Mouse (Mus musculus): ENCODE measurements at regions not wholly inside any gene's neighbourhood (a gene's known extent, or its start where the extent isn't known, plus 50 kb on each side); places are given as distances from the start of the nearest gene placed in this dataset.
A peak's percentile ranks its signal among the peaks of the same experiment; 100 is the strongest.

DNA sequence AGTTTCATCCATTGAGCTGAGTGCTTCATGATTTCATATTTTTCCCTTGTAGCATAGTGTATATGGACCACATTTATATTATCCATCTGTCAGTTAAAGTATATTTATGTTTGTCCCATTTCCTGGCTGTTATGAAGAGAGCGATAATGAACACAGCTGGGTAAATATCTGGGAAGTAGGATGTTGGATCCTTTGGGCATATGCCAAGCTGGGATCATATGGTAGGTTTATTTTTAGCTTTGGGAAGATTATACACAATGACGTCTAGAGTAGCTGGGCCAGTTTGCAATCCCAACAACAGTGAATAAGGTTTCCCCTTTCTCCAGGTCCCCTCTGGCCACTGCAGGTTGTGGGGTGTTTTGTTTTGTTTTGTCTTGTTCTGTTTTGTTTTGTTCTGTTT, 164.5 kb downstream of the Gm765 start:
- H3K4me3 ChIP-seq (ENCODE audit: low read depth, low read length), result no peak overlapping the region
- WGBS, result 30% methylated on average over 2 of the region's 2 CpGs
- no peak for ATAC-seq

GRCm38 (mm10) chr6:98149043-98149813, 193.3 kb downstream of the Gm765 start:
- no peak overlapping the region for H3K27ac ChIP-seq (ENCODE audit: low read depth, low read length)
- no peak for TF ChIP-seq CTCF (IDR thresholded peaks at IDR 0.05; ENCODE audit: low read depth)
- H3K36me3 ChIP-seq (ENCODE audit: control insufficient read depth, insufficient read depth), result no peaks in the 10 kb centered on the region
- H3K4me1 ChIP-seq (replicated peaks; ENCODE audit: control insufficient read depth, insufficient read depth, low read length), result no peaks in the 10 kb centered on the region
- no peak for ATAC-seq
- WGBS, result 67% methylated on average over 12 of the region's 12 CpGs
- no peaks in the 10 kb centered on the region for H3K9me3 ChIP-seq (ENCODE audit: control insufficient read depth)
- H3K4me2 ChIP-seq (replicated peaks; ENCODE audit: low read depth), result no peak overlapping the region
- no peaks in the 10 kb centered on the region for H3K27me3 ChIP-seq (replicated peaks; ENCODE audit: control insufficient read depth, insufficient read depth, low read length)
- H3K9ac ChIP-seq (ENCODE audit: low read depth, low read length), result no peak overlapping the region
- no peak overlapping the region for H3K4me3 ChIP-seq (ENCODE audit: low read depth, low read length)

More for the DNA sequence above, 164.5 kb downstream of the Gm765 start:
- Histone ChIP-seq H3K36me3 (ENCODE audit: control insufficient read depth, insufficient read depth) (no peaks in the 10 kb centered on the region), H3K9me3 (ENCODE audit: control insufficient read depth) (no peaks in the 10 kb centered on the region), H3K27me3 (replicated peaks; ENCODE audit: control insufficient read depth, insufficient read depth, low read length) (no peaks in the 10 kb centered on the region), H3K4me2 (replicated peaks; ENCODE audit: low read depth) (no peak overlapping the region), H3K27ac (ENCODE audit: low read depth, low read length) (no peak overlapping the region), H3K4me1 (replicated peaks; ENCODE audit: control insufficient read depth, insufficient read depth, low read length) (no peaks in the 10 kb centered on the region), H3K9ac (ENCODE audit: low read depth, low read length) (no peak overlapping the region)
- no peak for TF ChIP-seq CTCF (IDR thresholded peaks at IDR 0.05; ENCODE audit: low read depth)

DNA sequence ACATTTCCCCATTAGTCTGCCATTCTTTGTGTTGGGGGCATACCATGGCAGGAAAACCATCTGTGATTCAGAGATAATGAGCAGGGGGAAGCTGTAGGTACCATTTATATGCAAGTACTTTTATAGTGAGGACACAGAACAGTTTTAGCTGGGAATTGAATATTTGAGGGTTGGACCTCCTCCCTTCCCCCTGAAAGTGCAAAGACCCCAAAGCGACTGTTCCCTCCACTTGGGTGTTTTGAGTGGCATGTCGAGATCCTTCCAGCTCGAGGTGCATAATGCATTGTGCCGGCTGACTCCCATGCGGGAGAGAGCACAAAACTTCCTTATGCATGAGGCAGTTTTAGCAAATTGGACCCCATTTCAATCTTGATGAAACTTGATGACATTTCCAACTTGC, 194.7 kb downstream of the Gm765 start:
- Histone ChIP-seq H3K27me3 (replicated peaks; ENCODE audit: control insufficient read depth, insufficient read depth, low read length) (no peaks in the 10 kb centered on the region), H3K9ac (ENCODE audit: low read depth, low read length) (no peak overlapping the region), H3K36me3 (ENCODE audit: control insufficient read depth, insufficient read depth) (no peaks in the 10 kb centered on the region), H3K27ac (ENCODE audit: low read depth, low read length) (no peak overlapping the region), H3K4me1 (replicated peaks; ENCODE audit: control insufficient read depth, insufficient read depth, low read length) (no peaks in the 10 kb centered on the region), H3K4me2 (replicated peaks; ENCODE audit: low read depth) (no peak overlapping the region), H3K9me3 (ENCODE audit: control insufficient read depth) (no peaks in the 10 kb centered on the region), H3K4me3 (ENCODE audit: low read depth, low read length) (no peak overlapping the region)
- 91% methylated on average over 5 of the region's 5 CpGs for WGBS
- TF ChIP-seq CTCF (IDR thresholded peaks at IDR 0.05; ENCODE audit: low read depth), result no peak
- ATAC-seq, result no peak

DNA sequence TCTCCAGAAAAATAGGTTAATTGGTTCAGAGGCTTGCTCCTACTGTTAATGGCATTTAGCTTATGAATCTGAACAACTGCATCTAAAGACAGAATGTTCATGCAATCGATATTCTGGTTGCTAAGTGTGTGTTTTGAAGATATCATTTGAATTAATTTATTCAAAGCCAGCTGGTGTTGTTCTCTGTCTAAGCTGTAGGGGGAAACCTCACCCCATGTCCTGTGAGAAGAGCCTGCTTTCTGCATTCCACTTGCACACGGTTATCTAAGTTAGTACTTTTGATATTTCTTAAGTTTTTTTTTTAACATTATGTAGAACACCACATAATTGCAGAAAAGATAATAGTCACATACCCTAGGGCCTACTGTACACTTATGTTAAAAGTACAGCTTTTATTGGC, 209.6 kb downstream of the Gm765 start:
- Histone ChIP-seq H3K4me2 (replicated peaks; ENCODE audit: low read depth) (no peak overlapping the region), H3K36me3 (ENCODE audit: control insufficient read depth, insufficient read depth) (no peaks in the 10 kb centered on the region), H3K4me3 (ENCODE audit: low read depth, low read length) (no peak overlapping the region), H3K4me1 (replicated peaks; ENCODE audit: control insufficient read depth, insufficient read depth, low read length) (no peaks in the 10 kb centered on the region), H3K27ac (ENCODE audit: low read depth, low read length) (no peak overlapping the region), H3K27me3 (replicated peaks; ENCODE audit: control insufficient read depth, insufficient read depth, low read length) (no peaks in the 10 kb centered on the region), H3K9ac (ENCODE audit: low read depth, low read length) (no peak overlapping the region), H3K9me3 (ENCODE audit: control insufficient read depth) (no peaks in the 10 kb centered on the region)
- no peak for ATAC-seq
- WGBS, result 23% methylated on average over 2 of the region's 2 CpGs
- peak; percentile 85 for TF ChIP-seq CTCF (IDR thresholded peaks at IDR 0.05; ENCODE audit: low read depth)

- ATAC-seq, result no peak
- Histone ChIP-seq H3K27me3 (replicated peaks; ENCODE audit: control insufficient read depth, insufficient read depth, low read length) (no peaks in the 10 kb centered on the region), H3K4me1 (replicated peaks; ENCODE audit: control insufficient read depth, insufficient read depth, low read length) (no peaks in the 10 kb centered on the region), H3K9ac (ENCODE audit: low read depth, low read length) (no peak overlapping the region), H3K36me3 (ENCODE audit: control insufficient read depth, insufficient read depth) (no peaks in the 10 kb centered on the region), H3K4me2 (replicated peaks; ENCODE audit: low read depth) (no peak overlapping the region), H3K4me3 (ENCODE audit: low read depth, low read length) (no peak overlapping the region), H3K27ac (ENCODE audit: low read depth, low read length) (no peak overlapping the region), H3K9me3 (ENCODE audit: control insufficient read depth) (no peaks in the 10 kb centered on the region)
- WGBS, result 63% methylated on average over 7 of the region's 7 CpGs
- TF ChIP-seq CTCF (IDR thresholded peaks at IDR 0.05; ENCODE audit: low read depth), result no peak
Observed at GRCm38 (mm10) chr6:98125434-98125833, 217.1 kb downstream of the Gm765 start.

DNA sequence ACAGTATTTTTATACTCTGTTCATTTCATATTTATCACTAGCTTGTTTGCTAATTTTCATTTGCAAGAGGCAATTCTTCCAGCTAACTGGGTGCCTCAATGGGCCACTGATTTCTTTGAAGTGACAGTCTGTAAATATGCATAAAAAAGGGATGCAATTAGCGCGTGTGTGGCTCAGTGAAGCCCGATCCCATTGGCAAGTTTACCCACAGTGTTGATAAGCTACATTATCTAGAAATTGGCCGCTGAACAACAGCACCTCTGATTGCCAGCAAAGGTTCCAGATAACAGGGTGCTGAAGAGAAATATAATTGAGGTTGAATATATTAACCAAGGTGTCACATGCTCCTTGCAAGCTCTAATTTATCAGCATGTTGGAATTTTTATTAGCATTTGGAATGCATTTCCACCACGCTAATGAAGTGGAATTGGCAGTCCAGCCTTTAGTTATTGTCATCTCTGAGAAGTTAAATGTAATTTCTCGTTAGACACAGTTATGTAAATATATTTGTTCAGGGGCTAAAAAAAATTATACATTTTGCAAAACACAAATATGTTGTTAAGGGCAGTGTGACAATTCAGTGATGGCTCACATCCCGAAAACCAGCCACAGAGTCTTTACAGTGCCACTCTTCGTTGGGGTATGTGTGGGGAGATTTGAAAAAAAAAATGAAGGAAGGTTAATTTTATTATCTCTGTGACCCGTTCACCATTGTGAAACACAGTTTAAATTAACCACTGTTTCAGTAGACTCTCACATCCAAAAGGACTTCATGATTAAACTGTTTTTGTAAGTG, 224.0 kb downstream of the Gm765 start:
- no peak for ATAC-seq
- H3K27ac ChIP-seq (ENCODE audit: low read depth, low read length), result no peak overlapping the region
- no peak for TF ChIP-seq CTCF (IDR thresholded peaks at IDR 0.05; ENCODE audit: low read depth)
- H3K36me3 ChIP-seq (ENCODE audit: control insufficient read depth, insufficient read depth), result no peaks in the 10 kb centered on the region
- WGBS, result 35% methylated on average over 9 of the region's 9 CpGs
- H3K4me1 ChIP-seq (replicated peaks; ENCODE audit: control insufficient read depth, insufficient read depth, low read length), result no peaks in the 10 kb centered on the region
- H3K9me3 ChIP-seq (ENCODE audit: control insufficient read depth), result no peaks in the 10 kb centered on the region
- H3K9ac ChIP-seq (ENCODE audit: low read depth, low read length), result no peak overlapping the region
- H3K4me3 ChIP-seq (ENCODE audit: low read depth, low read length), result no peak overlapping the region
- no peak overlapping the region for H3K4me2 ChIP-seq (replicated peaks; ENCODE audit: low read depth)
- no peaks in the 10 kb centered on the region for H3K27me3 ChIP-seq (replicated peaks; ENCODE audit: control insufficient read depth, insufficient read depth, low read length)

Data from intestine, postnatal 0 days (tissue).